Mouse (Mus musculus): ENCODE results near the gene Hexb. TPM values are rescaled to one million over a fixed set of nuclear protein-coding genes. Genes with fewer than 3 reads are reported as not detected.
"Not testable (repeated sequence)": the region's sequence is repeated elsewhere in the genome, so short reads cannot be mapped to it uniquely, and the experiment has no call there.

Hexb gene
- polyA plus RNA-seq, 1 experiment from 2014 or later, result 18.4 TPM

DNA sequence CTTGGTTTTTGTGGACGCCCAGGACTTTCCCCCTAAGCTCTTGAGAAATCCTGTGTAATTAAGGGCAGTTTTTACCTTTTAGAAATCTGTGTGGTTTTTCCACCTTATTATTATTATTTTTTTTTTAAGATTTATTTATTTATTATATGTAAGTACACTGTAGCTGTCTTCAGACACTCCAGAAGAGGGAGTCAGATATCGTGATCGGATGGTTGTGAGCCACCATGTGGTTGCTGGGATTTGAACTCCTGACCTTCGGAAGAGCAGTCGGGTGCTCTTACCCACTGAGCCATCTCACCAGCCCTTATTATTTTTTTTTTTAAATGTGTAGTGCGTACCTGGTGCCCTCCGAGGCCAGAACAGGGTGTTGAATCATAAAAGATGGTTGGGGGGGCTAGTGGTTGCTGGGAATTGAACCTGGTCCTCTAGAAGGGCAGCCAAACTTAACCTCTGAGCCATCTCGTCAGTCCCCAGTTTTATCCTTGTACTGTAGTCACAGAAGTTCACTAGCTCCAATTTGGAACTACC is 59.7 kb downstream of the Hexb start:
- Histone ChIP-seq H3K36me3 (replicated peaks) (peaks cover 40% of the 10 kb centered on the region), H3K27ac (replicated peaks) (peak overlapping the region; percentile 88), H3K4me3 (peak overlapping the region; percentile 79)
- 37% methylated on average over 8 of the region's 8 CpGs for WGBS
- H3K27me3 ChIP-seq (replicated peaks; ENCODE audit: low read depth, poor library complexity, severe bottlenecking); H3K9me3 ChIP-seq; DNase-seq (ENCODE audit: low spot score); H3K4me1 ChIP-seq: not testable (repeated sequence)

DNA sequence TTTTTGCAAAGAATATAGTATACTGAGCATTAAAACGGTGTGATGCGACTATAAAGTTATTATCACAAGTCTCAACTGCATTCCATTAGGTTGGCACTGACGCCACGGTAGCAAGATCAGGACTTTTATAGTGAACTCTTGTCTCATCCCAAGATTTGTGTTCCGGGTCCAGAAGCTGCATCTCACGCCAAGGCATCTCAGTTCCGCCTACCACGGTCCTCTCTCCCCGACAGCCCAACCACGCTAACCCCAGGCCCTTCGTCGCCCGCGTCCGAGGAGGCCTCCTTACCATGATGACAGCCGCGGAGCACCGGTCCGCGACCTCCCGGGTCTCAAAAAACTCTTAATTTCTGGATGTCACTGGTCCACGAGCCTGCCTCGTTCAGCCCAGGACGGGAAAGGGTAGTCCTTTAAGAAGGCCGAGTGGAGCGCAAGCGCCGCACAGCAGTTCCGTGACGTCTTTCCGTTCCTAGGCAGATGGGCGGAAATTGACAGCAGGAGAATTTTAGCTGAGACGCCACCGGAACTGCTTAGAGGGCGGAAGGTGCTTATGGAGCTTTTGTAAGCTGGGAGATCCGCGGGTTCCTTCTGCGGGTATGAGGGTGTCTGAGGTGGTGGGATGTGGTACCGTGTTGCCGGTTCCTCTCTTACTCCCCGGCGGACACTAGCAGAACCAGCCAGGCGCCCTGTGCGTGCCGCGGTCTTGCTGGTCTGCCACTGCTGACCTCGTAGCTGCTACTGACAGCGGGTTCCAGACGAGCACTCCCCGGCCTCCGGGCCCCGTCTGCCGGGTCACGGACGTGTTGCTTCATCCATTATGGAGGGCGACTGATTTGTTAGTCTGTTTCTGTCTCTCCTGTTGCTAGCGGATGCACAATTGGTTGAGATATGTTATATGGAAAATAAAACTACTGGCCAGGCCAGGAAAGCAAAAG is 60.4 kb downstream of the Hexb start, which contains the start of the genes Gfm2 and Nsa2:
Gene Gfm2, plus strand, starts transcription at position 472 of the 935 bp plus-strand sequence.
Gene Nsa2, minus strand, starts transcription at position 472 of the 935 bp plus-strand sequence.
- Histone ChIP-seq H3K9me3 (no peaks in the 10 kb centered on the region), H3K4me3 (peak within 1 kb of the TSS; percentile 79), H3K4me1 (peaks cover 10% of the 10 kb centered on the region), H3K27ac (replicated peaks) (peak within 1 kb of the TSS; percentile 88), H3K36me3 (replicated peaks) (peaks cover 40% of the 10 kb centered on the region), H3K27me3 (replicated peaks; ENCODE audit: low read depth, poor library complexity, severe bottlenecking) (no peaks in the 10 kb centered on the region)
- DNase-seq (ENCODE audit: low spot score), result peak; percentile 91
- under 1% methylated on average over 57 of the region's 57 CpGs for WGBS

- H3K4me1 ChIP-seq; H3K9me3 ChIP-seq; H3K27ac ChIP-seq (replicated peaks); H3K27me3 ChIP-seq (replicated peaks; ENCODE audit: low read depth, poor library complexity, severe bottlenecking); DNase-seq (ENCODE audit: low spot score); H3K4me3 ChIP-seq: not testable (repeated sequence)
- H3K36me3 ChIP-seq (replicated peaks), result peaks cover 53% of the 10 kb centered on the region
- no CpG with 5 or more reads among the region's 2 CpGs for WGBS
These were observed 67.7 kb downstream of the Hexb start for GRCm38 (mm10) chr13:97130413-97130812.

DNA sequence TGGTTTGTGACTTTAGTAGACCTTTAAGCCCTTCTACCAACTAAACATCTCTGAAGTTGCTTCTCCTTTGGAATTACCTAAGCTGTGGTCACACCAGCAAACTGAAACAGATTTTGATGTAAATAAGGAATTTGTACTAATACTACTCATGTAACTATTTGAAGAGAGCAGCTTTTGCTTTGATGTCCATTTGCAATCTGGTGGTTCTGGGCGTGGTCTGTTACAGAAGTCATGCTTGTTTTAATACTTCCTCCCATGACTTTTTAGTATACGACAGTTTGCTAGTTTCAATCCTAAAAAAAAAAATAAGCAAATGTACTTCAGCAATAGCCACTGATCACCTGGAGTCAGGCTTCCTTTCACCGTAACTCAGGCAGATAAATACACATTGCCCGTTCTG is 68.5 kb downstream of the Hexb start:
- not testable (repeated sequence) for H3K9me3 ChIP-seq; H3K27me3 ChIP-seq (replicated peaks; ENCODE audit: low read depth, poor library complexity, severe bottlenecking); H3K27ac ChIP-seq (replicated peaks); DNase-seq (ENCODE audit: low spot score); H3K4me3 ChIP-seq; H3K4me1 ChIP-seq
- 87% methylated on average over 4 of the region's 4 CpGs for WGBS
- peaks cover 50% of the 10 kb centered on the region for H3K36me3 ChIP-seq (replicated peaks)

Other genes starting within 250 kb of the Hexb start
- gene 1700029F12Rik, start 164.0 kb downstream of the Hexb start, polyA plus RNA-seq (2016; fragmentation: Nextera tagmentation; extraction: Ambion mirVana), result not detected in 2 replicates
- gene Fam169a, start 131.1 kb downstream of the Hexb start, polyA plus RNA-seq (2016; fragmentation: Nextera tagmentation; extraction: Ambion mirVana), result 8.5 and 9.6 TPM in 2 replicates
- gene Gm6169, start 99.1 kb downstream of the Hexb start, polyA plus RNA-seq (2016; fragmentation: Nextera tagmentation; extraction: Ambion mirVana), result 0.66 and 2.0 TPM in 2 replicates
- gene Gfm2, start 60.4 kb downstream of the Hexb start, polyA plus RNA-seq (2016; fragmentation: Nextera tagmentation; extraction: Ambion mirVana), result 40.9 and 43.5 TPM in 2 replicates
- 64.1 and 66.6 TPM in 2 replicates for gene Nsa2, start 60.4 kb downstream of the Hexb start, polyA plus RNA-seq (2016; fragmentation: Nextera tagmentation; extraction: Ambion mirVana)
- gene Enc1, start 42.7 kb upstream of the Hexb start, polyA plus RNA-seq (2016; fragmentation: Nextera tagmentation; extraction: Ambion mirVana), result 5.6 and 6.8 TPM in 2 replicates

All from embryonic facial prominence, embryonic 10.5 days (tissue).